Mouse (Mus musculus) liver, embryonic 14.5 days (tissue): Measurements from ENCODE around the gene Prr18.

Experiments used
- CTCF ChIP-seq: IDR thresholded peaks from 2 replicates; pipeline ENCODE4 v1.5.1; 2016; ENCODE audit warnings: antibody characterized with exemption, low read depth, control low read depth
- EP300 ChIP-seq: IDR thresholded peaks from 2 replicates; pipeline ENCODE4 v1.6.1; 2016; ENCODE audit warnings: antibody characterized with exemption, low read depth

DNA sequence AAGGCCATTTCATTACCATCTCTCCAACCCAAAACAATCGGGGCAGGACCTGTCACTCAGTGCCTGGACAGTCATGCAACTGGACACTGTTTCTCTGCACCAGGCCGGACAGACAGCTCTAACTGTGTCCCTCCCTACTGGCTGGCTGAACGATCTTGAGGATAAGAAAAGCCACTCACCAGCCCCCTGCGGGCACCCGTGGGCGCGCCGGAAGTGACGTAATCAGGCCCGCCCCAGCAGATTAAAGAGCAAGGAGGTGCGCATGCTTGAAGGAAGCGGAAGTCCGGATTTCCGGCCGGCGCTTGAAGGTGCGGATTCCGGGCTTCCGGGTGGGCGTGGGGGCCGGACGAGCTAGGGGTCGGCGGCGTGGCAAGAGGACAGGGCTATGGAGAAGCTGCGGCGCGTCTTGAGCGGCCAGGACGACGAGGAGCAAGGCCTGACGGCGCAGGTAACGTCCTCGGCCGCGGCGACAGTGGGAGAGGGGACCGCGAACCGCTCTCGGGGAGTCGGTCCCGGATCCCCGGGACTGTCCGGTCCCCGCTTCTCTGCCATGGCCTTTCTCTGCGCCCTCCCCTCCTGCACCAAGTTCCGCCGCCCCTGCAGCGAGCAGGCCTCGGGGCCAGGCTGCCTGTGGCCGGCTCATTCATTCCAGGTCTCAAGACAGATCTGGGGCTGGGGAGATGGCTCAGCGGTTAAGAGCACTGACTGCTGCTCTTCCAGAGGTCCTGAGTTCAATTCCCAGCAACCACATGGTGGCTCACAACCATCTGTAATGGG is 26.2 kb upstream of the Prr18 start, which contains the start of gene Sft2d1:
- no peak for TF ChIP-seq CTCF
- TF ChIP-seq EP300 = no peak
